Comparison of ENCODE assay signal across 9 mouse cellular contexts in the genomic region with DNA sequence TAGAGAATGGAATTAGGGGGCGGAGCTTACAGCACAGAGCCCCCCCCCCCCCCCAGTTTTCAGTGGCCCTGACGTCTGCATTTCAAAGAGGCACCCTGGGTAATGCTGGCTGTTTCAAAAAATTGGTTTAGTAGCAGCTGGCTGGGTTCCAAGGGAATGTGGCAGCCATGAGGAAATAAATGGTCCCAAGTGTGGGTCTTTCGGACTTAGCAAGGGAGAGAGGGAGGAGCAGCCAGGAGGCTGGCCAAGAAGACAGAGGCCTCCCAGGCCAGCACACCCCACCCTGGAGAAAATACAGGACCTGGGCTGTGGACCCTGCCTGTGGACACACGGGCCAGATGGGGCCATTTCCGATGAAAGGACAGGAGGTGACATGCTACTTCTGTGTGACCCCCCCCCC.
A peak's percentile ranks its signal among the peaks of the same experiment; 100 is the strongest.
DNase-seq lines count a peak whose midpoint lies in the region; ATAC-seq and TF ChIP-seq lines count a peak whose summit lies in the region.
"Had no signal": no experiment of that assay in that cellular context is flagged by ENCODE, and none has a peak within 500 bp of the region (broad histone marks: within the 10 kb centered on the region; RNA-seq: fewer than 3 reads in every experiment).

No protein-coding gene starts in this region.

- no peak for TF ChIP-seq EP300 in stomach, postnatal 0 days (optimal IDR thresholded peaks at IDR 0.05)

- H3K4me2 ChIP-seq in midbrain, embryonic 14.5 days (ENCODE audit: low read length), result no peak overlapping the region
- no peak overlapping the region for H3K4me2 ChIP-seq in midbrain, embryonic 11.5 days
- H3K4me2 ChIP-seq in stomach, postnatal 0 days (replicated peaks; ENCODE audit: low read depth), result no peak overlapping the region

- TF ChIP-seq CTCF in stomach, postnatal 0 days (IDR thresholded peaks at IDR 0.05; ENCODE audit: low read depth), result no peak

- 0 out of 2 replicates have a peak overlapping the region, but pooled peaks have one; percentile 58 for H3K27ac ChIP-seq in midbrain, embryonic 14.5 days (replicated peaks; ENCODE audit: low read depth, low read length)
- no peak overlapping the region for H3K27ac ChIP-seq in midbrain, embryonic 11.5 days (ENCODE audit: low read depth, low read length)
- H3K27ac ChIP-seq in limb, embryonic 10.5 days, result peak overlapping the region; percentile 46; the same call in 1 of the 2 replicates
- H3K27ac ChIP-seq in stomach, postnatal 0 days (replicated peaks), result no peak overlapping the region

- H3K36me3 ChIP-seq in midbrain, embryonic 14.5 days (ENCODE audit: control insufficient read depth, insufficient read depth, low read length), result peaks cover 77% of the 10 kb centered on the region
- 0 out of 2 replicates have a peak, but pooled peaks cover 2% of the 10 kb centered on the region for H3K36me3 ChIP-seq in midbrain, embryonic 11.5 days (ENCODE audit: control insufficient read depth, insufficient read depth, low read length)
- H3K36me3 ChIP-seq in limb, embryonic 10.5 days, result no peaks in the 10 kb centered on the region
- no peaks in the 10 kb centered on the region for H3K36me3 ChIP-seq in stomach, postnatal 0 days (ENCODE audit: control insufficient read depth, insufficient read depth, low read length)

- H3K9me3 ChIP-seq in midbrain, embryonic 14.5 days (ENCODE audit: control insufficient read depth, low read length), result no peaks in the 10 kb centered on the region
- no peaks in the 10 kb centered on the region for H3K9me3 ChIP-seq in midbrain, embryonic 11.5 days (ENCODE audit: control insufficient read depth, low read length)
- no peaks in the 10 kb centered on the region for H3K9me3 ChIP-seq in limb, embryonic 10.5 days (replicated peaks)
- H3K9me3 ChIP-seq in stomach, postnatal 0 days (ENCODE audit: control insufficient read depth, low read length), result no peaks in the 10 kb centered on the region

- H3K4me3 ChIP-seq in midbrain, embryonic 14.5 days (replicated peaks; ENCODE audit: low read depth, low read length), result no peak overlapping the region
- H3K4me3 ChIP-seq in midbrain, embryonic 11.5 days (ENCODE audit: low read depth, low read length), result no peak overlapping the region
- no peak overlapping the region for H3K4me3 ChIP-seq in limb, embryonic 10.5 days
- H3K4me3 ChIP-seq in stomach, postnatal 0 days (ENCODE audit: low read depth, low read length), result no peak overlapping the region

- H3K27me3 ChIP-seq in midbrain, embryonic 14.5 days (ENCODE audit: control insufficient read depth, insufficient read depth, low read length), result no peaks in the 10 kb centered on the region
- H3K27me3 ChIP-seq in midbrain, embryonic 11.5 days (ENCODE audit: control insufficient read depth, insufficient read depth, low read length), result no peaks in the 10 kb centered on the region
- H3K27me3 ChIP-seq in limb, embryonic 10.5 days (ENCODE audit: low read depth, poor library complexity, severe bottlenecking), result no peaks in the 10 kb centered on the region
- H3K27me3 ChIP-seq in stomach, postnatal 0 days (ENCODE audit: control insufficient read depth, insufficient read depth, low read length), result no peaks in the 10 kb centered on the region

- peaks cover 4% of the 10 kb centered on the region for H3K4me1 ChIP-seq in midbrain, embryonic 14.5 days (ENCODE audit: control insufficient read depth, insufficient read depth, low read length)
- H3K4me1 ChIP-seq in midbrain, embryonic 11.5 days (ENCODE audit: control insufficient read depth, insufficient read depth, low read length), result no peaks in the 10 kb centered on the region
- H3K4me1 ChIP-seq in limb, embryonic 10.5 days, result peaks cover 15% of the 10 kb centered on the region
- no peaks in the 10 kb centered on the region; the same call in 1 of the 2 replicates for H3K4me1 ChIP-seq in stomach, postnatal 0 days (replicated peaks; ENCODE audit: control insufficient read depth, insufficient read depth)

- H3K9ac ChIP-seq in midbrain, embryonic 14.5 days (replicated peaks; ENCODE audit: low read length), result no peak overlapping the region
- H3K9ac ChIP-seq in midbrain, embryonic 11.5 days (ENCODE audit: low read length), result no peak overlapping the region
- H3K9ac ChIP-seq in stomach, postnatal 0 days (ENCODE audit: low read length), result 0 out of 2 replicates have a peak overlapping the region, but pooled peaks have one; percentile 18

- ATAC-seq in midbrain, embryonic 14.5 days (ENCODE audit: low FRiP score, low TSS enrichment), result no peak
- ATAC-seq in midbrain, embryonic 11.5 days (ENCODE audit: low FRiP score), result no peak
- peak; percentile 64; the same call in 1 of the 2 replicates for ATAC-seq in stomach, postnatal 0 days (ENCODE audit: low FRiP score, low TSS enrichment)

- WGBS in midbrain, embryonic 14.5 days, result 40% methylated on average over 5 of the region's 5 CpGs
- WGBS in midbrain, embryonic 11.5 days, result 52% methylated on average over 5 of the region's 5 CpGs
- WGBS in limb, embryonic 10.5 days, result 34% methylated on average over 5 of the region's 5 CpGs
- WGBS in stomach, postnatal 0 days, result 30% methylated on average over 5 of the region's 5 CpGs

- DNase-seq in adrenal gland, postnatal 10 days, result peak; percentile 74
- DNase-seq in adrenal gland, postnatal 4 days (ENCODE audit: low spot score in 2 of 2), result no peak
- DNase-seq in midbrain, embryonic 14.5 days, result peak; percentile 71
- DNase-seq in midbrain, embryonic 11.5 days (ENCODE audit: low spot score, missing footprints), result no peak
- no peak for DNase-seq in limb, embryonic 10.5 days (ENCODE audit: low spot score)
- DNase-seq in stomach, postnatal 0 days (ENCODE audit: low spot score), result peak; percentile 25
- no peak for DNase-seq in thymus, postnatal 10 days (ENCODE audit: low spot score in 2 of 2)
- DNase-seq in right cerebral cortex, postnatal 10 days (ENCODE audit: low spot score in 2 of 2), result no peak
- DNase-seq: thymus, adult 2 months had no signal

Comparison
In these comparisons a context has a peak if more than half of its experiments do, and no peak if none do; other contexts are left out.
1. DNase-seq: peak in adrenal gland, postnatal 10 days (single experiment), midbrain, embryonic 14.5 days (single experiment) and stomach, postnatal 0 days (single experiment); none in adrenal gland, postnatal 4 days (0 of 2), midbrain, embryonic 11.5 days (single experiment), limb, embryonic 10.5 days (single experiment), thymus, postnatal 10 days (0 of 2) and right cerebral cortex, postnatal 10 days (0 of 2).
2. H3K27ac ChIP-seq: peak in midbrain, embryonic 14.5 days (single experiment) and limb, embryonic 10.5 days (single experiment); none in midbrain, embryonic 11.5 days (single experiment) and stomach, postnatal 0 days (single experiment).